Mouse (Mus musculus) C2C12 (cell line): Measurements from ENCODE around the gene Uap1l1.

Experiments
- CEBPB ChIP-seq: IDR thresholded peaks from one replicate; pipeline ENCODE4 v1.6.1; 2011; ENCODE audit warnings: low read depth, mild to moderate bottlenecking, control low read depth, moderate library complexity
- CTCF ChIP-seq: IDR thresholded peaks from one replicate; pipeline ENCODE4 v1.5.1; 2011; ENCODE audit not compliant: control insufficient read depth, insufficient read depth, insufficient read length
- FOSL1 ChIP-seq: IDR thresholded peaks from one replicate; pipeline ENCODE4 v1.8.0; 2011; ENCODE audit warnings: mild to moderate bottlenecking, low read length; ENCODE audit not compliant: poor library complexity, insufficient read depth, severe bottlenecking
- MAX ChIP-seq: IDR thresholded peaks from one replicate; pipeline ENCODE4 v1.6.1; 2011; ENCODE audit warnings: mild to moderate bottlenecking, control low read depth
- MYOD1 ChIP-seq: IDR thresholded peaks from one replicate; pipeline ENCODE4 v1.6.1; 2011; ENCODE audit warnings: low read depth; ENCODE audit not compliant: control insufficient read depth, insufficient read length
- MYOG ChIP-seq: IDR thresholded peaks from one replicate; pipeline ENCODE4 v1.6.1; 2011; ENCODE audit not compliant: control insufficient read depth, insufficient read length; ENCODE audit errors: extremely low read depth
- USF1 ChIP-seq: IDR thresholded peaks from one replicate; pipeline ENCODE4 v1.6.1; 2011; ENCODE audit warnings: low read depth, mild to moderate bottlenecking, control low read depth, moderate library complexity

GRCm38 (mm10) chr2:25408908-25409307 lies 43.4 kb upstream of the Uap1l1 start:
- no peak for TF ChIP-seq USF1
- no peak for TF ChIP-seq CTCF
- TF ChIP-seq MYOG: no peak
- no peak for TF ChIP-seq MYOD1
- no peak for TF ChIP-seq MAX
- no peak for TF ChIP-seq CEBPB
- TF ChIP-seq FOSL1: no peak
